Mouse (Mus musculus) intestine, postnatal 0 days (tissue): ENCODE measurements at regions not wholly inside any gene's neighbourhood (a gene's known extent, or its start where the extent isn't known, plus 50 kb on each side); places are given as distances from the start of the nearest gene placed in this dataset.

ENCODE experiments used
- ATAC-seq: fragments of 200-750 bp; cut with Nextera tagmentation; 2 replicates; pipeline ENCODE4 v1.8.0; 2017; ENCODE audit warnings: mild to moderate bottlenecking, moderate TSS enrichment, moderate library complexity
- H3K27ac ChIP-seq: fragments of 300-500 bp; sonication (generic); 2 replicates; pipeline ENCODE4 v1.5.1; 2014; ENCODE audit warnings: mild to moderate bottlenecking, low read depth, low read length, moderate library complexity
- H3K27me3 ChIP-seq: fragments of 300-500 bp; sonication (generic); replicated peaks from 2 replicates; pipeline ENCODE4 v1.6.1; 2014; ENCODE audit warnings: low read length, mixed read lengths; ENCODE audit not compliant: control insufficient read depth, insufficient read depth
- H3K36me3 ChIP-seq: fragments of 300-500 bp; sonication (generic); 2 replicates; pipeline ENCODE4 v1.6.1; 2014; ENCODE audit warnings: mild to moderate bottlenecking, moderate library complexity; ENCODE audit not compliant: control insufficient read depth, insufficient read depth
- H3K4me1 ChIP-seq: fragments of 300-500 bp; sonication (generic); replicated peaks from 2 replicates; pipeline ENCODE4 v1.6.1; 2014; ENCODE audit warnings: antibody characterized with exemption, low read length, mixed read lengths; ENCODE audit not compliant: control insufficient read depth, insufficient read depth
- H3K4me2 ChIP-seq: fragments of 300-500 bp; sonication (generic); replicated peaks from 2 replicates; pipeline ENCODE4 v1.6.1; 2014; ENCODE audit warnings: low read depth, mild to moderate bottlenecking, moderate library complexity
- H3K4me3 ChIP-seq: fragments of 300-500 bp; sonication (generic); 2 replicates; pipeline ENCODE4 v1.5.1; 2014; ENCODE audit warnings: low read depth, low read length
- H3K9ac ChIP-seq: fragments of 300-500 bp; sonication (generic); 2 replicates; pipeline ENCODE4 v1.6.1; 2014; ENCODE audit warnings: mild to moderate bottlenecking, low read depth, low read length
- H3K9me3 ChIP-seq: fragments of 300-500 bp; sonication (generic); 2 replicates; pipeline ENCODE4 v1.6.1; 2016; ENCODE audit warnings: mixed run types; ENCODE audit not compliant: control insufficient read depth
- CTCF ChIP-seq: sonication (generic); IDR thresholded peaks from 2 replicates; pipeline ENCODE4 v1.5.1; 2016; ENCODE audit warnings: low read depth, mild to moderate bottlenecking, control low read depth, antibody characterized with exemption, moderate library complexity
- WGBS: fragments of 180-500 bp; shearing (Covaris S2); extraction: QIAGEN DNeasy Blood & Tissue Kit; methylation state at CpG from one replicate; pipeline ENCODE4 v1.1.7; 2014; 5-methylcytosine and 5-hydroxymethylcytosine counted together

DNA sequence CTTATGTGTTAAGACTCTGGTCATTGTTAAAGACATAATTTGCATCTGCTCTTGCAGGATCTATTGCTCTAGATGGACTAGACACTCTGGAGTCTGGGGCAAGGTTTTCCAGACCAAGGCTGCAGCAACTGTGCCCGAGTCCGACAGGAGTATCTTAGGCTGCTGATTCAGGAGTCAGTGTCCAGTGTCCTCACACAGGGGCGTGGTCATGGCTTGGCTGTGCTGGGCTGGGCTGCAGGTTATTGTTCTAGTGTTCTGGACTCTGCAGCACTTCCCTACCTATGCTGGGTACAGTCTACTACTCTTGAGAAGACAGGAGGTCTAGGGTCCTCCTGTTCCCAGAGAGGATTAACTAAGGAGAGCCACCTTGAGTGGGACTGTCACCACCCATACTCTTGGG is 161.5 kb upstream of the Prox1 start:
- 55% methylated on average over 3 of the region's 3 CpGs for WGBS
- Histone ChIP-seq H3K27ac (no peak overlapping the region), H3K27me3 (no peaks in the 10 kb centered on the region), H3K36me3 (no peaks in the 10 kb centered on the region), H3K9me3 (no peaks in the 10 kb centered on the region), H3K4me2 (no peak overlapping the region), H3K4me3 (no peak overlapping the region), H3K9ac (no peak overlapping the region), H3K4me1 (no peaks in the 10 kb centered on the region)
- TF ChIP-seq CTCF: no peak
- 0 out of 2 replicates have a peak, but pooled peaks have one; percentile 16 for ATAC-seq

DNA sequence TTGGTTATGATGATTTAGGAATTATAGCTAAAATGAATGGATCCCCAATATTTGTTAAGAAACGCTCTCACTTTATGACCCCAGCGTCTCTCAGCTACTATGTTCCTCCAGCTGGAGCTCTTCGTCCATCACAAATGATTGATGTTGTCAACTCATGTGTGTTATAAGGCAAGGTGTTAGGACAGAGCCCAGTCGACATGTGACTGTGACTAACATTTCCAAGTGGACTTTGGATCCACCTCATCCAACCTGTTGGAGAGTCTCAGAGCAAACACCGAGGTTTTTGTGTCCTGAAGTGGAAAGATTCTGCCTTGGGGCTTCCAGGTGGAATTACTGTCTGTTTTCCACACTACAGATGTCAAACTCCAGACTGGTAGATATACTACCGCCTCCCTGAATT is 154.0 kb upstream of the Prox1 start:
- H3K27ac ChIP-seq: no peak overlapping the region
- H3K36me3 ChIP-seq: no peaks in the 10 kb centered on the region
- ATAC-seq: peak; percentile 31; the same call in 1 of the 2 replicates
- no peak overlapping the region for H3K4me3 ChIP-seq
- H3K9ac ChIP-seq: no peak overlapping the region
- H3K4me1 ChIP-seq: no peaks in the 10 kb centered on the region
- H3K4me2 ChIP-seq: no peak overlapping the region
- no peaks in the 10 kb centered on the region for H3K9me3 ChIP-seq
- WGBS: 59% methylated on average over 6 of the region's 6 CpGs
- H3K27me3 ChIP-seq: no peaks in the 10 kb centered on the region
- no peak for TF ChIP-seq CTCF

DNA sequence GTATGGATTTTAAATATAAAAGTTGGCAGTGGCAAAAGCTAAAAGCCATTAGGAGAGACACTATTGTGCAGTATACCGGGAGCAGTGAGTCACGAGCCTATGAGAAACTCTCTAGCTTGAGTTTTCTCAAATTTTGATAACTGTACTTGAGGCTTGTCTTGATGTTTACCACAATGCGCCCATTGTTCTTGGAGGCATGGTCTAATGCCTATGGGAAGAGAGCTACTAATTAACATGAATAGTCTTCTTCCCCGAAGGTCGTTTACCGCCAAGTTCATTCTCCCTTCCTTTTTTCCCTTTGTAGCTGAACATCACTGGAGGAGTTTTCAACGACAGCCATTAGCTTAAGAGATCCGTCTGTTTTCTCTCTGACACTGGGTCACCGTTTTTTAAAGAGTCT is 153.2 kb upstream of the Prox1 start:
- ATAC-seq: no peak
- WGBS: 73% methylated on average over 9 of the region's 9 CpGs

DNA sequence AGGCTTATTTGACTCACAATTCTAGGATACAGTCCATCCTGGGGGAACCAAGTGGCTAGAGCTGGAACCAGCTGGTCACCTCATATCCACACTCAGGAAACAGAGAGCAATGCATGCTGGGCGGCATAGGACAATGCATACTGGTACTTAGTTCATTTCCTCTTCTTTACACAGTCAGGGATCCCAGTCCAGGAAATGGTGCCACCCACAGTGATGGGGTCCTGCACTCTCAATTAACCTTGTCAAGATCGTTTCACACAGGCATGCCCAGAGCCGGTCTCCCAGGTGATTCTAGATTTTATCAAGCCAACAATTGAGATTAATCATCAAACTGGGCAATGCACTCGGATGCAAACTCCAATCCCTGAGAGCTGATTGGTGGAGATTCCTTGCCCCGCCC is 145.7 kb upstream of the Prox1 start:
- Histone ChIP-seq H3K27ac (no peak overlapping the region), H3K4me2 (no peak overlapping the region), H3K9me3 (no peaks in the 10 kb centered on the region), H3K27me3 (no peaks in the 10 kb centered on the region), H3K4me1 (no peaks in the 10 kb centered on the region), H3K36me3 (no peaks in the 10 kb centered on the region), H3K9ac (no peak overlapping the region), H3K4me3 (no peak overlapping the region)
- TF ChIP-seq CTCF: no peak
- WGBS: 63% methylated on average over 5 of the region's 5 CpGs
- ATAC-seq: no peak

More for the DNA sequence above, 153.2 kb upstream of the Prox1 start:
- Histone ChIP-seq H3K9me3 (no peaks in the 10 kb centered on the region), H3K4me2 (no peak overlapping the region), H3K27me3 (no peaks in the 10 kb centered on the region), H3K9ac (no peak overlapping the region), H3K4me1 (no peaks in the 10 kb centered on the region), H3K36me3 (no peaks in the 10 kb centered on the region), H3K27ac (no peak overlapping the region), H3K4me3 (no peak overlapping the region)
- TF ChIP-seq CTCF: no peak

DNA sequence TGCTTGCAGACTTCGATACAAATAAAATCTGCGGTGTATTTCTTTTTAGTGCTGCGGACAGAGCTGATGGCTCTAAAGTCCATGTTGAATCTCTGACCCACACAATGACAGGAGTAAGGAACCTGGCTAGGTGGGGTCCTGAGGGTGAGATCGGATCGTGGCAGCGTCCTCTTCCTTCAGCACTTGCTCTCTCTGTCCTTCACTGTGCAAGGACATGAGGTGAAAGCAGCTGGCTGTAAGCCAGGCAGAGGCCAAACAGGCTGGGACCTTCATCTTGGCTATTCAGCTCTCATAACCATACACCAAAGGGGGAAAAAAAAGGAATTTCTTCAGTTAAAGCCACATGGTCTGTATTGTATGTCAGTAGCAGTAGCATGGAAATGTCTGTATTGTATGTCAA is 139.3 kb upstream of the Prox1 start:
- Histone ChIP-seq H3K4me3 (no peak overlapping the region), H3K27ac (no peak overlapping the region), H3K9ac (no peak overlapping the region), H3K9me3 (no peaks in the 10 kb centered on the region), H3K4me2 (no peak overlapping the region), H3K27me3 (no peaks in the 10 kb centered on the region), H3K4me1 (no peaks in the 10 kb centered on the region), H3K36me3 (no peaks in the 10 kb centered on the region)
- 73% methylated on average over 6 of the region's 6 CpGs for WGBS
- ATAC-seq: no peak
- TF ChIP-seq CTCF: no peak

DNA sequence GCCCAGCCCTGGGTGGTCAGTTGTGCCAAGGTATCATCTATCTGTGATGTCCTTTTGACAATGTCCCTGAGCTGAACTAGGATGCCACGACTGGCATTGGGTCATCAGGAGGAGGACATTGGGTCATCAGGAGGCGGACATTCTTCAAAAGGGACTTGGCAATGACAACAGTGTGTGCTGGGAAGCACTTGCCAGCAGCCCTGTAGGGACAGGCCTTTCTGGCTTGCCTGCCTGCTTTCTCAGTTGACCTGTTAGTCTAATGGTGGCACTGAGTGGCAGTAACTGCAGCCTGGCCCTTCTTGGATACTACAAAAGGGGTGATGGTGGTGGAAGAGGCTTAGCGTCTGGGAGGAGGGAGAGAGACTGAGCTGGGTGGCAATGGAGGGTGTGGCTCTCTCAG is 137.2 kb upstream of the Prox1 start:
- H3K27me3 ChIP-seq: no peaks in the 10 kb centered on the region
- no peak overlapping the region for H3K4me2 ChIP-seq
- no peak overlapping the region for H3K27ac ChIP-seq
- H3K4me3 ChIP-seq: no peak overlapping the region
- no peak for TF ChIP-seq CTCF
- WGBS: 74% methylated on average over 3 of the region's 3 CpGs
- H3K9ac ChIP-seq: no peak overlapping the region
- no peaks in the 10 kb centered on the region for H3K4me1 ChIP-seq
- H3K9me3 ChIP-seq: no peaks in the 10 kb centered on the region
- no peaks in the 10 kb centered on the region for H3K36me3 ChIP-seq
- no peak for ATAC-seq

DNA sequence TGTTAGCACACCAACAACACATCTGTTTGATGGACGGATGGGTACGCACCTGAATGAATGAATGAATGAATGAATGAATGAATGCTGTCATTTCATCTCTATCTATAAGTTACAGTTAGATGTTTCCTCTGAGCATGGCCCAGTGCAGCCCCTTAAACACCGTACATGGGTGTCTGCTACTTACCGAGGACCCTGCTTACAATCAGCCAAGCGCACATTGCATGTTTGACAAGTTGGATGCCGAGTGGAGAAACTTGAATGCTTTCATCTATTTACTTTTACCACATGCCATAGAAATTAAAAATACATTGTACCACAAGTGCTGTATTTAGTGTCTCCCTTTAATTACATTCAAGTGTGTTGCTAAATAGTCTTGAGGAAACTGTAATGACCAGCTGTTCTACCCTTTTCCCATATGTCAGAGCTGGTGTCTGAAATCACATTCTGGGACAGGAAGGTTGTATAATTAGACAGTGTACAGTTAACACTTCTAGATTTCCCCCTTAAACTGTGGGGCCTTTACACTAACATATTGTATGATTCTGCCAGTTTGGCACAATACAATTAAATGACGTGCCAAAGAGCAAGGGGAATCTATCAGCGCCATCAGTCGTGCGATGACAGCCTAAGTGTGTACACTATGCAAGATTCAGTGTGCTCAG is 127.3 kb upstream of the Prox1 start:
- Histone ChIP-seq H3K9me3 (no peaks in the 10 kb centered on the region), H3K4me2 (no peak overlapping the region), H3K27me3 (no peaks in the 10 kb centered on the region), H3K4me3 (no peak overlapping the region), H3K36me3 (no peaks in the 10 kb centered on the region), H3K27ac (no peak overlapping the region), H3K9ac (no peak overlapping the region), H3K4me1 (no peaks in the 10 kb centered on the region)
- no peak for ATAC-seq
- WGBS: 81% methylated on average over 10 of the region's 10 CpGs
- no peak for TF ChIP-seq CTCF
